Mouse (Mus musculus) stomach, embryonic 14.5 days (tissue): Measurements from ENCODE around the gene Nrm. TPM values are rescaled to one million over a fixed set of nuclear protein-coding genes. Genes with fewer than 3 reads are reported as not detected.
A peak's percentile ranks its signal among the peaks of the same experiment; 100 is the strongest.

Experiments
- ATAC-seq: fragments of 200-750 bp; cut with Nextera tagmentation; 2 replicates; pipeline ENCODE4 v1.8.0; 2017; ENCODE audit warnings: low read depth, moderate TSS enrichment; ENCODE audit not compliant: insufficient number of reproducible peaks, insufficient read depth, low FRiP score
- H3K27ac ChIP-seq: fragments of 300-500 bp; sonication (generic); 2 replicates; pipeline ENCODE4 v1.5.1; 2014; ENCODE audit warnings: mild to moderate bottlenecking, low read length, moderate library complexity, mixed read lengths
- H3K27me3 ChIP-seq: fragments of 300-500 bp; sonication (generic); 2 replicates; pipeline ENCODE4 v1.6.1; 2014; ENCODE audit warnings: low read length, control low read depth, mixed read lengths; ENCODE audit not compliant: control insufficient read depth, insufficient read depth
- H3K36me3 ChIP-seq: fragments of 300-500 bp; sonication (generic); 2 replicates; pipeline ENCODE4 v1.6.1; 2014; ENCODE audit warnings: mild to moderate bottlenecking, control low read depth, low read length, moderate library complexity, mixed read lengths; ENCODE audit not compliant: control insufficient read depth, insufficient read depth
- H3K4me1 ChIP-seq: fragments of 300-500 bp; sonication (generic); 2 replicates; pipeline ENCODE4 v1.6.1; 2014; ENCODE audit warnings: low read length, control low read depth, mixed read lengths; ENCODE audit not compliant: control insufficient read depth, insufficient read depth
- H3K4me2 ChIP-seq: fragments of 300-500 bp; sonication (generic); replicated peaks from 2 replicates; pipeline ENCODE4 v1.6.1; 2014; ENCODE audit warnings: low read depth, low read length, control low read depth
- H3K4me3 ChIP-seq: fragments of 300-500 bp; sonication (generic); 2 replicates; pipeline ENCODE4 v1.5.1; 2014; ENCODE audit warnings: low read depth, low read length, control low read depth
- H3K9ac ChIP-seq: fragments of 300-500 bp; sonication (generic); replicated peaks from 2 replicates; pipeline ENCODE4 v1.6.1; 2014; ENCODE audit warnings: low read depth, mild to moderate bottlenecking, control low read depth, low read length, moderate library complexity, mixed read lengths
- H3K9me3 ChIP-seq: fragments of 300-500 bp; sonication (generic); 2 replicates; pipeline ENCODE4 v1.6.1; 2016; ENCODE audit warnings: low read depth, low read length, control low read depth; ENCODE audit not compliant: control insufficient read depth
- WGBS: fragments of 180-500 bp; shearing (Covaris S2); extraction: QIAGEN DNeasy Blood & Tissue Kit; methylation state at CpG from one replicate; pipeline ENCODE4 v1.1.7; 2014; 5-methylcytosine and 5-hydroxymethylcytosine counted together
- polyA plus RNA-seq: library from polyadenylated mRNA; unstranded; fragments of >200 nt; fragmentation: Nextera tagmentation; extraction: Ambion mirVana; gene quantifications from 2 replicates; pipeline ENCODE4 v1.2.1, GENCODE M21; 2014

Nrm gene
- polyA plus RNA-seq, 1 experiment from 2014 or later, result 67.1 TPM

DNA sequence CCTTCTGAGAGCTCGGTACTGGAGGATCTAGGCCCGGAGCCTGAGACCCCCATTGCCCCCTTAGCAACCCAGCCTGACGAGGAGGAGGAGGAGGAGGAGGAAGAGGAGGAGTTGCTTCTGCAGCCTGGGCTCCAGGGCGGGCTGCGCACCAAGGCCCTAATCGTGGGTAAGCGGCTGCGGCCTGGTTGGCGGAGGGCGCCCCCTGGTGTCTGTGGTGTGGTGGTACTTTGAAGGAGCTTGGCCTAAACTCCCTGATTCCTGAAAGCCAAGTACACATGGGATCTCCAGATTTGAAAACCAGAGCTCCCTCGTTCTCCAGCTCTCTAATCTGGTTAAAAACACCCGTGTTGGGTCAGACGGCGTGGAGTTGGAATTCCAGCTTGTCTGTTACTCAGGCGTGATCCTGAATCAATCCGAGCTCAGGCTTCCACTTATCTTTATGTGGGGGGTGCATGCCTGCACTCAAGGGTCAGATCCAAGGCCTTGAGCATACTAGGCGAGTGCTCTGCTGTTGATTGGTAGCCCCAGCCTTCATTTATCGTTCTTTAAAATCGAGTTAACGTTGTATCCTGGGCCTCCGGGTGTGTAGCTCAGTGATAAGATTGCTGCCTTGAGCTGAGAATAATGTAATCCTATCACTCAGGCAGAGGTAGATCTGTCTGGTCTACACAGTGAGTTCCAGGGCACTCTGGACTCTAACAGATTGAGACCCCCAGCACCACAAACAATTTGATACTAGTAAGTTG, 12.8 kb downstream of the Nrm start:
- H3K4me3 ChIP-seq, result no peak overlapping the region
- H3K4me2 ChIP-seq, result no peak overlapping the region
- no peaks in the 10 kb centered on the region for H3K9me3 ChIP-seq
- H3K27me3 ChIP-seq, result no peaks in the 10 kb centered on the region
- 28% methylated on average over 21 of the region's 21 CpGs for WGBS
- H3K36me3 ChIP-seq, result peaks cover 12% of the 10 kb centered on the region
- 0 out of 2 replicates have a peak, but pooled peaks have one; percentile 25 for ATAC-seq
- H3K9ac ChIP-seq, result peak overlapping the region; percentile 25; the same call in 1 of the 2 replicates
- peaks cover 22% of the 10 kb centered on the region; the same call in 1 of the 2 replicates for H3K4me1 ChIP-seq
- H3K27ac ChIP-seq, result peak overlapping the region; percentile 15; the same call in 1 of the 2 replicates

DNA sequence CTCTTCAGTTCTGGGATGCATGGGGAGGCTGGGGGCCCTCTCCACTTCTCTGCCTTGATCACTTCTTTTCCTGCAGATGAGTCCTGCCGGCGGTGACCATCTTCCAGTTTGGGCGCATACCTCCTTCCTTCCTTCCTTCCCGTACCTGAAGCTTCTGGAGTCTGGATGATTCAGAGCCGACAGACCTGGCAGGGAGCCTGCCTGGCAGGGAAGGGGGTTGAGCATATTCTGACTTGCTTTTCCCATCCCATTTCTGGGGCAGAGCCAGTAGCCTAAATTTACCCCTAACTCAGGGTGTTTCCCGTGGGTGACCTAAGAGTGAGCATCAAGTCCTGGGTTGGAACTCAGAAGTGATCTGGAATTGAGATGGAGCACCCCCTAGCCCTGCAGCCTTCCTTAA, 13.6 kb downstream of the Nrm start:
- Histone ChIP-seq H3K27ac (no peak overlapping the region), H3K4me3 (no peak overlapping the region), H3K36me3 (peaks cover 12% of the 10 kb centered on the region), H3K4me1 (peaks cover 14% of the 10 kb centered on the region; the same call in 1 of the 2 replicates), H3K9me3 (no peaks in the 10 kb centered on the region), H3K27me3 (no peaks in the 10 kb centered on the region), H3K9ac (no peak overlapping the region), H3K4me2 (no peak overlapping the region)
- no peak for ATAC-seq
- 88% methylated on average over 6 of the region's 6 CpGs for WGBS

DNA sequence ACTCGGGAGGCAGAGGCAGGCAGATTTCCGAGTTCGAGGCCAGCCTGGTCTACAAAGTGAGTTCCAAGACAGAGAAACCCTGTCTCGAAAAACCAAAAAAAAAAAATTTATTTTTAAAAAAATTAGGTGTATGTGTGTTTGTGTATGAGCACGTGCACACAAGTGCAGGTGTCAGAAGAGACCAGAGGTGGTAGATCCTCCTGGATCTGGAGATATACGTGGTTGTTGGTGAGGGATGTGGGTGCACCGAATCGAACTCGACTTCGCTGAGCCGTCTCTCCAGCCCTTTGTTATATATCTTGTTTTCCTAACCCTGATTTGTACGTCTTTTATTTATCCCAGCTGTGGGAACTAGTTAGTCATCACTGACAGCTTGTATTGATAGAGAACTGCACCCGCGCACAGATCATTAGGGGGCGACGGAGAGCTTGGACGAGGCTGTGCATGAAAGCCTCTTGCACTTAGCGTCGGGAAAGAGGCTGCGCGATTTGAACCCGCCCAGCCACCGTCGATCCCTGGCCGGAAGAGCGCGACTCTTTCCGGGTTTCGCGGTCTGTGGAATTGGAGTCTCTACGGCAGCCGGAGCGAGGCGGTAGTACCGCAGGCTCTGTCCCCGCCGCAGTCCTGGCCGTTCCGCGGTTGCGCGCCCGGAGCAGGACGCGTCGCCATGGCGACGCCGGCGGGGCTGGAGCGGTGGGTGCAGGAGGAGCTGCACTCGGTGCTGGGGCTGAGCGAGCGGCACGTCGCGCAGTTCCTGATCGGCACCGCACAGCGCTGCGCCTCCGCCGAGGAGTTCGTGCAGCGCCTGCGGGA, 18.3 kb downstream of the Nrm start, which contains the start of gene Dhx16:
Dhx16 (plus strand) TSS at position 575 of the 813 bp plus-strand sequence.
- Histone ChIP-seq H3K4me1 (peaks cover 3% of the 10 kb centered on the region; the same call in 1 of the 2 replicates), H3K4me2 (peak within 1 kb of the TSS; percentile 72), H3K9ac (peak within 1 kb of the TSS; percentile 89), H3K27me3 (no peaks in the 10 kb centered on the region), H3K4me3 (peak within 1 kb of the TSS; percentile 94), H3K27ac (peak within 1 kb of the TSS; percentile 55; the same call in 1 of the 2 replicates), H3K9me3 (no peaks in the 10 kb centered on the region), H3K36me3 (peaks cover 33% of the 10 kb centered on the region)
- WGBS, result 6% methylated on average over 58 of the region's 66 CpGs
- peak; percentile 91 for ATAC-seq

DNA sequence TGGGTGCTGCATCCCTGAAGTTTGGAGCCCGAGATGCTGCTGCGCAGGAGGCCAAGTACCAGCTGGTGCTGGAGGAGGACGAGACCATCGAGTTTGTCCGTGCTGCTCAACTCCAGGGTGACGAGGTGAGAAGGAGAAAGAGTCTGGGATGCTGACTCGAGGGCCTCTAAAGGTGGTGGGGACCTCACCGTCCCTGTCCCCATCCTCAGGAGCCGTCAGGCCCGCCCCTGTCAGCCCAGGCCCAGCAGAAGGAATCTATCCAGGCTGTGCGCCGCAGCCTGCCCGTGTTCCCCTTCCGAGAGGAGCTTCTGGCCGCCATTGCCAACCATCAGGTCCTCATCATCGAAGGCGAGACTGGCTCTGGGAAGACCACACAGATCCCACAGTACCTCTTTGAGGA, 21.8 kb downstream of the Nrm start:
- Histone ChIP-seq H3K4me1 (peaks cover 3% of the 10 kb centered on the region; the same call in 1 of the 2 replicates), H3K9ac (no peak overlapping the region), H3K27ac (no peak overlapping the region), H3K36me3 (peaks cover 48% of the 10 kb centered on the region), H3K9me3 (no peaks in the 10 kb centered on the region), H3K4me3 (no peak overlapping the region), H3K27me3 (no peaks in the 10 kb centered on the region), H3K4me2 (no peak overlapping the region)
- 91% methylated on average over 17 of the region's 17 CpGs for WGBS
- ATAC-seq, result no peak

DNA sequence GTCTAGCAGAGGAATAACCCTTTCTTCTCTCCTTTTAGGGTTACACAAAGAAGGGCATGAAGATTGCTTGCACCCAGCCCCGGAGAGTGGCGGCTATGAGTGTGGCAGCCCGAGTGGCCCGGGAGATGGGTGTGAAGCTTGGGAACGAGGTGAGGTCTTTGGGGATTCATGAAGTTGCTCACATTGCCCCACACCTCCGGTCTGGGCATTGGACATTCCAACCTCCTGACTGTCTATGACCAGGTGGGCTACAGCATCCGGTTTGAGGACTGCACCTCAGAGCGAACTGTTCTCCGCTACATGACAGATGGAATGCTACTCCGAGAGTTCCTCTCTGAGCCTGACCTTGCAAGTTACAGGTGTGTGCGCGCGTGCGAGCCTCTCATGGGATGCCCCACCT, 22.7 kb downstream of the Nrm start:
- 94% methylated on average over 14 of the region's 14 CpGs for WGBS
- Histone ChIP-seq H3K36me3 (peaks cover 56% of the 10 kb centered on the region), H3K4me1 (peaks cover 3% of the 10 kb centered on the region; the same call in 1 of the 2 replicates), H3K4me2 (no peak overlapping the region), H3K4me3 (no peak overlapping the region), H3K9me3 (no peaks in the 10 kb centered on the region), H3K27ac (no peak overlapping the region), H3K27me3 (no peaks in the 10 kb centered on the region), H3K9ac (no peak overlapping the region)
- ATAC-seq, result no peak

DNA sequence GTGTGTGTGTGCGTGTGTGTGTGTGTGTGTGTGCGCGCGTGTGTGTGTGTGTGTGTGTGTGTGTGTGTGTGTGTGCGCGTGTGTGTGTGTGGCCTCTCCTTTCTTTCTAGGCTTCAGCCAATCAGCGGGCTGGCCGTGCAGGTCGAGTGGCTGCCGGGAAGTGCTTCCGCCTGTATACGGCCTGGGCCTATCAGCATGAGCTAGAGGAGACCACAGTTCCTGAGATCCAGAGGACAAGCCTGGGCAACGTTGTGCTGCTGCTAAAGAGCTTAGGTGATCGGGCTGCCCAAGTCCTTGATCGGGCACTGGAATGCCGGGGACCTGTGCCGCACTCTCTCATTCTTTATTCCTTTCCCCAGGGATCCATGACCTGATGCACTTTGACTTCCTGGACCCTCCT, 26.6 kb downstream of the Nrm start:
- Histone ChIP-seq H3K9ac (no peak overlapping the region), H3K4me1 (no peaks in the 10 kb centered on the region), H3K36me3 (peaks cover 78% of the 10 kb centered on the region), H3K4me2 (no peak overlapping the region), H3K27ac (no peak overlapping the region), H3K9me3 (no peaks in the 10 kb centered on the region), H3K4me3 (no peak overlapping the region), H3K27me3 (no peaks in the 10 kb centered on the region)
- ATAC-seq, result no peak
- 91% methylated on average over 13 of the region's 17 CpGs for WGBS

DNA sequence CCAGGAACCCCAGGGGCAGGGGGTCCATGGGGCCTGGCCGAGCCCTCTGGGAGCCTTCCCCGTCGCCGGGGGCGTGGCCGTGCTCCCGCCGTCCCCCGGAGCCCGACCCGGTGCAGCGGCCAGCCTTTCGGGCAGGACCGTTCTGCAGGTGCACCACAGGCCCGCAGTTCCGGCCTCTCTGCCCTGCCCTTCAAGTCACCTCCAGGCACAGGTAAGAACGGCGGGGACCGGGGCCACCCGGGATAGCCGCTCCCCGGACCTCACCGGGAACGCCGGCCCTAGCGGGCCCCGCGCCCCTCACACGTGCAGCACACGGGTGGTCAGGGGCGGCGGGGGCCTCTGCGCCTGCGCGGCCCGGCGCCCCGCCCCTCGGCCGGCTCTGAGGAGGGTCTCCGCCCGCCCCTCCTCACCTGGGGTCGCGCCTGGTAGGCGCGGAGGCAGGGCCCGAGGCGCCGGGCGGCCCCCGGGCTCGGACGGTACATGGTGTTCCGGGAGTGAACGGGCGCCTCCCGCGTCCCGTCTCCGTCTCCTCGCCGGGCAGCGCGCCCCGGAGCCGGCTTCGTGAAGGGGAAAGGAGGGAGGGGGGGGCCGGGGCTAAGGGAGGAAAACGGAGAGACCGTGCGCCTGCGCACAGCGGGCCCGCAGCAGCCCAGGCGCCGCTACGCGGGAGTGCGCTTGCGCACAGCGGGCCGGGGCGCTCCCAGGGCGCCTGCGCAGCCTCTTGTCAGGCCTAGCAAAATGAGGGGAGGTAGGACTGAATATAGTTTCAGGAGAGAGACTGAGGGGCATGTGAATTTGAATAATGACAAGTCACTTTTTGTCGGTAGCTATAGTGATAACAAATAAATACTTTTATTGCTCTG, 35.9 kb downstream of the Nrm start, which contains the start of gene 2310061I04Rik:
2310061I04Rik (minus strand) TSS at position 651 of the 863 bp plus-strand sequence.
- H3K27ac ChIP-seq, result peak within 1 kb of the TSS; percentile 82; the same call in 1 of the 2 replicates
- peaks cover 12% of the 10 kb centered on the region; the same call in 1 of the 2 replicates for H3K4me1 ChIP-seq
- 1% methylated on average over 77 of the region's 86 CpGs for WGBS
- peak within 1 kb of the TSS; percentile 86 for H3K4me3 ChIP-seq
- peak within 1 kb of the TSS; percentile 97 for H3K4me2 ChIP-seq
- peak within 1 kb of the TSS; percentile 60 for H3K9ac ChIP-seq
- peaks cover 32% of the 10 kb centered on the region for H3K36me3 ChIP-seq
- no peaks in the 10 kb centered on the region for H3K27me3 ChIP-seq
- no peaks in the 10 kb centered on the region for H3K9me3 ChIP-seq
- ATAC-seq, result peak; percentile 91
